Mouse (Mus musculus) ES-E14 (cell line): ENCODE data around the gene Xbp1. TPM values are rescaled to one million over a fixed set of nuclear protein-coding genes. Genes with fewer than 3 reads are reported as not detected.
"Not testable (repeated sequence)": the region's sequence is repeated elsewhere in the genome, so short reads cannot be mapped to it uniquely, and the experiment has no call there.

Experiments
- DNase-seq: peaks from one replicate; pipeline ENCODE4 v3.0.0-alpha.2; 2013; ENCODE audit warnings: low read depth, low spot score
- H3K27ac ChIP-seq: 2 replicates; pipeline ENCODE4 v1.5.1; 2012; ENCODE audit warnings: low read depth, mild to moderate bottlenecking, low read length, moderate library complexity, mixed read lengths; ENCODE audit not compliant: poor library complexity, insufficient read depth, severe bottlenecking
- H3K36me3 ChIP-seq: 2 replicates; pipeline ENCODE4 v1.6.1; 2012; ENCODE audit warnings: mild to moderate bottlenecking, low read length, moderate library complexity, mixed read lengths; ENCODE audit not compliant: control insufficient read depth, poor library complexity, insufficient read depth, severe bottlenecking
- H3K4me1 ChIP-seq, 2 experiments: fragments of 150-350 bp in 1 of 2; sonication (generic) in 1 of 2; 2 replicates each; pipeline ENCODE4 v1.6.1; 2012; ENCODE audit warnings: low read length in 2 of 2, mild to moderate bottlenecking in 1 of 2, mixed read lengths in 1 of 2; ENCODE audit not compliant: control insufficient read depth in 2 of 2, insufficient read depth in 2 of 2, poor library complexity in 1 of 2
- H3K4me3 ChIP-seq, 2 experiments: fragments of 150-350 bp in 1 of 2; sonication (generic) in 1 of 2; 2 replicates each; pipeline ENCODE4 v1.5.1; 2012; ENCODE audit warnings: low read length in 2 of 2, low read depth in 1 of 2, mild to moderate bottlenecking in 1 of 2, mixed read lengths in 1 of 2; ENCODE audit not compliant: insufficient read depth in 1 of 2, poor library complexity in 1 of 2, severe bottlenecking in 1 of 2
- H3K9ac ChIP-seq: 2 replicates; pipeline ENCODE4 v1.6.1; 2012; ENCODE audit warnings: low read depth, mild to moderate bottlenecking, low read length, mixed read lengths; ENCODE audit not compliant: poor library complexity, insufficient read depth, severe bottlenecking
- H3K9me3 ChIP-seq: fragments of 150-350 bp; sonication (generic); 2 replicates; pipeline ENCODE4 v1.6.1; 2012; ENCODE audit warnings: low read depth, mild to moderate bottlenecking, low read length; ENCODE audit not compliant: control insufficient read depth, insufficient read depth
- CHD2 ChIP-seq: IDR thresholded peaks from 2 replicates; pipeline ENCODE4 v1.6.1; 2014; ENCODE audit warnings: mild to moderate bottlenecking, low read depth, low read length, inconsistent platforms
- HCFC1 ChIP-seq: IDR thresholded peaks from 2 replicates; pipeline ENCODE4 v1.6.1; 2012; ENCODE audit warnings: low read length, inconsistent platforms, borderline replicate concordance; ENCODE audit not compliant: insufficient read depth
- MAFK ChIP-seq: IDR thresholded peaks from 2 replicates; pipeline ENCODE4 v1.6.1; 2014; ENCODE audit warnings: mild to moderate bottlenecking, low read depth, low read length, inconsistent platforms; ENCODE audit not compliant: insufficient read depth
- ZC3H11A ChIP-seq: IDR thresholded peaks from 2 replicates; pipeline ENCODE4 v1.6.1; 2012; ENCODE audit warnings: low read depth, mild to moderate bottlenecking, inconsistent platforms, low read length, borderline replicate concordance
- ZNF384 ChIP-seq: IDR thresholded peaks from 2 replicates; pipeline ENCODE4 v1.6.1; 2012; ENCODE audit warnings: low read depth, low read length, inconsistent platforms
- in situ Hi-C, 2 experiments: fragments of 600-800 bp; cut with MboI; formaldehyde crosslinking; loops; one replicate each; pipeline ENCODE4 v1.15.1; 2025; ENCODE audit warnings: low sequenced_read_pairs in 2 of 2, inconsistent platforms in 1 of 2; ENCODE audit not compliant: unreplicated experiment in 2 of 2
- total RNA-seq: library from RNA; depleted of rRNA; stranded (reverse); fragments of 300-350 nt; gene quantifications from 2 replicates; pipeline ENCODE4 v1.2.3, GENCODE M21; 2012; rRNA removed

Gene Xbp1
- total RNA-seq, result 143 and 195 TPM in 2 replicates

GRCm38 (mm10) chr11:5520412-5521265, at the start of gene Xbp1:
Gene Xbp1, plus strand, starts transcription at chr11:5520659.
- Histone ChIP-seq H3K9me3 (no peaks in the 10 kb centered on the region), H3K36me3 (peaks cover 31% of the 10 kb centered on the region), H3K4me3 (peak within 1 kb of the TSS; percentile 79 to 96), H3K9ac (peak within 1 kb of the TSS; percentile 92), H3K4me1 (peaks cover 2 to 10% of the 10 kb centered on the region in 2 experiments; a peak in 3 of 4 replicates), H3K27ac (peak within 1 kb of the TSS; percentile 69)
- TF ChIP-seq MAFK, result no peak
- TF ChIP-seq ZC3H11A, result no peak
- TF ChIP-seq HCFC1, result 0 out of 2 replicates have a peak, but pooled peaks have one; percentile 2
- DNase-seq, result no peak
- in situ Hi-C loops, result no loop called here

DNA sequence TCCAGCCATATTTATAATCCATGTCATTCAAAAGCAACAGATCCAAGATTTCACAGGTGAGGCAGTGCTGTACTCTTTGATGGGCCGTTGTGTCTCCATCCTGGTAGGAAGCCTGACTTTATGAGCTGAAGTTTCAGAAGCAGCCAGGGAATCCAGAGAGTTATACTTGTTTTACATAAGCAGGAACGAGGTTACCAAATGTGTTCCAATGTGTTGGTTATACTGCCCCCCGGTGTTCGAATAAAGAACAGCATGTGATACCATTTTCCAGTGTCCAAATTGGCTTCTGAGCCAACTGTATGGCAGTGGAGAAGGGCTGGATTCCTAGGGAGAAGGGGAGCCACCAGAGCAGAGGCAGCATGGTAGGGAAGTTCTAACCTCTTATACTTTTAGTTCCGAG, 46.3 kb upstream of the Xbp1 start:
- Histone ChIP-seq H3K4me3 (no peak overlapping the region), H3K36me3 (peaks cover 7% of the 10 kb centered on the region; the same call in 1 of the 2 replicates), H3K9ac (no peak overlapping the region), H3K27ac (no peak overlapping the region), H3K4me1 (peaks cover 0 to 5% of the 10 kb centered on the region in 2 experiments; a peak in 3 of 4 replicates), H3K9me3 (no peaks in the 10 kb centered on the region)
- no peak for TF ChIP-seq HCFC1
- TF ChIP-seq MAFK, result no peak
- 0 out of 2 replicates have a peak, but pooled peaks have one; percentile 31 for TF ChIP-seq ZC3H11A
- TF ChIP-seq CHD2, result no peak
- no peak for TF ChIP-seq ZNF384
- DNase-seq, result peak; percentile 78
- in situ Hi-C loops, result loop anchor here in 1 of 2 experiments (25.0 kb wide), 1 partner anchor 187 kb away; no protein-coding TSS in a partner anchor

GRCm38 (mm10) chr11:5475556-5476118, 44.8 kb upstream of the Xbp1 start:
- H3K4me3 ChIP-seq, H3K9me3 ChIP-seq, H3K36me3 ChIP-seq, DNase-seq, H3K27ac ChIP-seq, H3K9ac ChIP-seq, in situ Hi-C loops: not testable (repeated sequence)
- H3K4me1 ChIP-seq, result peaks cover 0 to 10% of the 10 kb centered on the region in 2 experiments

DNA sequence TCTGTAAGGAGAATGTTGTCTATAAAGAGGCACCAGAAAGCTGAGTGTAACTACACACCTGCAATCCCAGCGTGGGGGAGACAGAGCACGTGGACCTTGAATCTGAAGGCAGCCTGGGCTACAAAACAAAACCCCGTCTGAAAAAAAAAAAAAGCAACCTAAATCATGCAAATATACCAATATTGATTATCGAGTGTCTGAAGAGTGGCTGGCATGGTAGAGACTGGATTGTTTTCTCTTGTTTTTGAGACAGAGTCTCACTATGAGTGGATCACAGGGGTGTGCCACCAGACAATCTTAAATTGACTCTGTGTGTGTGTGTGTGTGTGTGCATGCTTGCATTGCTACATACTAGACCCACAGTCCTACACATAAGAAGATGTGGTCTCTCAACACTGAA, 43.7 kb upstream of the Xbp1 start:
- TF ChIP-seq ZNF384 (peak; percentile 80), CHD2 (no peak)

More for the DNA sequence above, 43.7 kb upstream of the Xbp1 start:
- Histone ChIP-seq H3K36me3 (peaks cover 7% of the 10 kb centered on the region; the same call in 1 of the 2 replicates), H3K9ac (peak overlapping the region; percentile 66; the same call in 1 of the 2 replicates), H3K9me3 (no peaks in the 10 kb centered on the region), H3K27ac (peak overlapping the region; percentile 75; the same call in 1 of the 2 replicates), H3K4me3 (peak overlapping the region in 1 of 2 experiments; percentile 74; a peak in 3 of 4 replicates), H3K4me1 (peaks cover 0 to 13% of the 10 kb centered on the region in 2 experiments)
- in situ Hi-C loops, result no loop called here
- DNase-seq, result no peak
